Mouse (Mus musculus) intestine, postnatal 0 days (tissue): ENCODE measurements around the gene Icam4. TPM values are rescaled to one million over a fixed set of nuclear protein-coding genes. Genes with fewer than 3 reads are reported as not detected.
"Not testable (repeated sequence)": the region's sequence is repeated elsewhere in the genome, so short reads cannot be mapped to it uniquely, and the experiment has no call there.

Experiments used
- ATAC-seq: fragments of 200-750 bp; cut with Nextera tagmentation; 2 replicates; pipeline ENCODE4 v1.8.0; 2017; ENCODE audit warnings: mild to moderate bottlenecking, moderate TSS enrichment, moderate library complexity
- H3K27ac ChIP-seq: fragments of 300-500 bp; sonication (generic); 2 replicates; pipeline ENCODE4 v1.5.1; 2014; ENCODE audit warnings: mild to moderate bottlenecking, low read depth, low read length, moderate library complexity
- H3K27me3 ChIP-seq: fragments of 300-500 bp; sonication (generic); replicated peaks from 2 replicates; pipeline ENCODE4 v1.6.1; 2014; ENCODE audit warnings: low read length, mixed read lengths; ENCODE audit not compliant: control insufficient read depth, insufficient read depth
- H3K36me3 ChIP-seq: fragments of 300-500 bp; sonication (generic); 2 replicates; pipeline ENCODE4 v1.6.1; 2014; ENCODE audit warnings: mild to moderate bottlenecking, moderate library complexity; ENCODE audit not compliant: control insufficient read depth, insufficient read depth
- H3K4me1 ChIP-seq: fragments of 300-500 bp; sonication (generic); replicated peaks from 2 replicates; pipeline ENCODE4 v1.6.1; 2014; ENCODE audit warnings: antibody characterized with exemption, low read length, mixed read lengths; ENCODE audit not compliant: control insufficient read depth, insufficient read depth
- H3K4me2 ChIP-seq: fragments of 300-500 bp; sonication (generic); replicated peaks from 2 replicates; pipeline ENCODE4 v1.6.1; 2014; ENCODE audit warnings: low read depth, mild to moderate bottlenecking, moderate library complexity
- H3K4me3 ChIP-seq: fragments of 300-500 bp; sonication (generic); 2 replicates; pipeline ENCODE4 v1.5.1; 2014; ENCODE audit warnings: low read depth, low read length
- H3K9ac ChIP-seq: fragments of 300-500 bp; sonication (generic); 2 replicates; pipeline ENCODE4 v1.6.1; 2014; ENCODE audit warnings: mild to moderate bottlenecking, low read depth, low read length
- H3K9me3 ChIP-seq: fragments of 300-500 bp; sonication (generic); 2 replicates; pipeline ENCODE4 v1.6.1; 2016; ENCODE audit warnings: mixed run types; ENCODE audit not compliant: control insufficient read depth
- CTCF ChIP-seq: sonication (generic); IDR thresholded peaks from 2 replicates; pipeline ENCODE4 v1.5.1; 2016; ENCODE audit warnings: low read depth, mild to moderate bottlenecking, control low read depth, antibody characterized with exemption, moderate library complexity
- WGBS: fragments of 180-500 bp; shearing (Covaris S2); extraction: QIAGEN DNeasy Blood & Tissue Kit; methylation state at CpG from one replicate; pipeline ENCODE4 v1.1.7; 2014; 5-methylcytosine and 5-hydroxymethylcytosine counted together
- polyA plus RNA-seq: library from polyadenylated mRNA; unstranded; fragments of >200 nt; fragmentation: Nextera tagmentation; extraction: Ambion mirVana; gene quantifications from 2 replicates; pipeline ENCODE4 v1.2.1, GENCODE M21; 2015

Gene Icam4
- polyA plus RNA-seq, 1 experiment from 2014 or later, result 0.12 TPM

- Histone ChIP-seq H3K4me1 (no peaks in the 10 kb centered on the region), H3K9ac (no peak overlapping the region), H3K4me3 (no peak overlapping the region), H3K4me2 (no peak overlapping the region), H3K9me3 (no peaks in the 10 kb centered on the region), H3K27me3 (no peaks in the 10 kb centered on the region), H3K27ac (no peak overlapping the region), H3K36me3 (peaks cover 33% of the 10 kb centered on the region)
- no peak for ATAC-seq
- WGBS, result 23% methylated on average over 2 of the region's 2 CpGs
- TF ChIP-seq CTCF, result no peak
Observed at GRCm38 (mm10) chr9:21010362-21010761, 18.8 kb upstream of the Icam4 start.

- H3K36me3 ChIP-seq, result peaks cover 31% of the 10 kb centered on the region
- WGBS, result 71% methylated on average over 9 of the region's 9 CpGs
- not testable (repeated sequence) for H3K9ac ChIP-seq
Observed at GRCm38 (mm10) chr9:21010939-21011541, 18.1 kb upstream of the Icam4 start.

GRCm38 (mm10) chr9:21011846-21012312 lies 17.3 kb upstream of the Icam4 start:
- ATAC-seq, result no peak
- Histone ChIP-seq H3K4me1 (no peaks in the 10 kb centered on the region), H3K27me3 (no peaks in the 10 kb centered on the region), H3K9me3 (no peaks in the 10 kb centered on the region), H3K9ac (no peak overlapping the region), H3K36me3 (peaks cover 24% of the 10 kb centered on the region), H3K4me3 (no peak overlapping the region), H3K27ac (no peak overlapping the region; the same call in 1 of the 2 replicates), H3K4me2 (no peak overlapping the region)
- 33% methylated on average over 5 of the region's 5 CpGs for WGBS
- TF ChIP-seq CTCF, result no peak

More at GRCm38 (mm10) chr9:21010939-21011541, 18.1 kb upstream of the Icam4 start:
- H3K4me2 ChIP-seq, H3K27me3 ChIP-seq, H3K4me3 ChIP-seq, H3K4me1 ChIP-seq, H3K9me3 ChIP-seq, ATAC-seq, H3K27ac ChIP-seq: not testable (repeated sequence)

GRCm38 (mm10) chr9:21012368-21012767 lies 16.8 kb upstream of the Icam4 start:
- Histone ChIP-seq H3K4me2 (no peak overlapping the region), H3K9ac (no peak overlapping the region), H3K4me3 (no peak overlapping the region), H3K27me3 (no peaks in the 10 kb centered on the region), H3K9me3 (no peaks in the 10 kb centered on the region), H3K27ac (no peak overlapping the region), H3K36me3 (peaks cover 19% of the 10 kb centered on the region), H3K4me1 (no peaks in the 10 kb centered on the region)
- no peak for ATAC-seq
- 48% methylated on average over 1 of the region's 1 CpGs for WGBS
- peak; percentile 45 for TF ChIP-seq CTCF

GRCm38 (mm10) chr9:21014691-21015570 lies 14.2 kb upstream of the Icam4 start:
- H3K4me2 ChIP-seq, result peak overlapping the region; percentile 81
- 11% methylated on average over 23 of the region's 29 CpGs for WGBS
- no peak for ATAC-seq
- no peak for TF ChIP-seq CTCF
- no peaks in the 10 kb centered on the region for H3K9me3 ChIP-seq
- H3K27me3 ChIP-seq, result no peaks in the 10 kb centered on the region
- H3K27ac ChIP-seq, result peak overlapping the region; percentile 36; the same call in 1 of the 2 replicates
- H3K9ac ChIP-seq, result no peak overlapping the region
- no peaks in the 10 kb centered on the region for H3K36me3 ChIP-seq
- peak overlapping the region; percentile 45 for H3K4me3 ChIP-seq
- H3K4me1 ChIP-seq, result no peaks in the 10 kb centered on the region

- H3K9me3 ChIP-seq, result no peaks in the 10 kb centered on the region
- under 1% methylated on average over 30 of the region's 30 CpGs for WGBS
- no peak for TF ChIP-seq CTCF
- H3K9ac ChIP-seq, result peak within 1 kb of the TSS; percentile 31; the same call in 1 of the 2 replicates
- H3K4me2 ChIP-seq, result peak within 1 kb of the TSS; percentile 81
- peak; percentile 83 for ATAC-seq
- peak within 1 kb of the TSS; percentile 36 for H3K27ac ChIP-seq
- H3K36me3 ChIP-seq, result no peaks in the 10 kb centered on the region
- H3K27me3 ChIP-seq, result no peaks in the 10 kb centered on the region
- no peaks in the 10 kb centered on the region for H3K4me1 ChIP-seq
- H3K4me3 ChIP-seq, result peak within 1 kb of the TSS; percentile 45
Observed at GRCm38 (mm10) chr9:21015571-21016130, 13.5 kb upstream of the Icam4 start, which contains the start of gene Icam1. TSS of gene Icam1 (plus strand) at chr9:21015985.
